Mouse (Mus musculus): ENCODE results near the gene Txndc5.

Gene Txndc5

DNA sequence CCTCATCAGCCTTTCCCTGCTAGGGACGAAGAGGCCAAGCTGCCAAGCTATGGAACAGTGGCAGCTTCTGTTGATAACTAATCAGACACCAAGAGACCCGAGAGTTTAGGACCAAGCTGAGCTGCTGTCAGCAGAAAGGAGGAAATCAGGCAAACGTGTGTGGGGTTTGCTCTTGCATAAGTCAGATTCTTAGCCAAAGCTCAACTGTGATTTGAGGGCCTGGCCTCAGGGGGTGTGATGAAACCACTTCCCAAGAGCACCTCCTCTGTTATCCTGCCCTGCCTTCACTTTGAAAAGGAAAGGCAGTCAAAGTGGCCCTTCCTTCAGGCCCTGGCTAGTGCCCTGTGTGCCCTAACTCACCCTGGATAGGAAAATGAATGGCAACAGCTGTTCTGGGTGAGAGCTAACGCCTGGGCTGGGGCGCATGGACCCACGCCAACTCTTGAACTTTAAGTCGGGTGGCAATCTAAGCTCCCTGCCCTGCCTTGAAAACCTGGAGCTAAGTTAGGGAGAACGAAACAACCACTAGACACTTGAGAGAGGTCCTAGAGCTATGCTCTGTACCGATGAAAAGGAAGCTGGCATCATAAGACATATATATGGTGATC, at the start of gene Txndc5:
TSS of gene Txndc5 (minus strand) at position 138 of the 608 bp plus-strand sequence.
- no peak for DNase-seq (ENCODE audit: low read depth, low spot score)

DNA sequence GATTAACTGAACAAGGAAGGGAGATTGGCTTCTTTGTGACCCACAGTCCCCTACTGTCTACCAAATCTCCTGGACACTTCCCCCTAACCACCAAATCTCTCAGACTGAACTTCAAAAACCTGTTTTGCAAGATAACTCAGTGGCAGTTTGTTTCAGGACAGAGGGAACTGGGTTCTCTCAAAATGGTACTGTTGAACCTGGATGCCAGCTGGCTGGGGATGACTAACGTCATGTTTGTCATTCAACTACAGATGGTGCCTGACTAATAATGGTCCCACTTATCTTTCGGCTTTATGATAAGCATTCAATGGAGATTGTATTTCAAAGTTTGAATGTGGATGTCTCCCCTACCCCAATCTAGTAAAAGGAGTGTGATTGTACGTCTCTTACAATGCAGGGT, 46.0 kb upstream of the Txndc5 start:
- DNase-seq (ENCODE audit: low read depth, low spot score), result no peak

DNA sequence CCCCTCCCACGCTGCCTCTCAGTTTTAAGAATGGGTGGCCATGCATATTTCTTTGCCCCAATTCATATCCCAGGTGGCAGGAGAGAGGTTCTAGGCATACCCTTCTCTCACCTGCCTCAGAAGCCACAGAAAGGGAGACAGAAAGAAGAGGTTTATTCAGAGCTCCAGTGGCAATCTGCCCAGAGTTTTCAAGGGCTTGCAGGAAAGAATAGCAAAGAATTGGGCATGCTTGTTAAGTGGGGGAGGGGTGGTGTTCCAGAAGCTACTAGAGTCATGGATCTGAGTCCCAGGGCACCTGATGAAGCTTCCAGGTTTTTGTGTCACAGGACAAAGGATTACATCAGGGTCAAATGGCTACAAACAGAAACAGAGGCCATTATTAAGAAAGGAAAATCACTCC, 44.7 kb upstream of the Txndc5 start:
- DNase-seq (ENCODE audit: low read depth, low spot score), result no peak

DNA sequence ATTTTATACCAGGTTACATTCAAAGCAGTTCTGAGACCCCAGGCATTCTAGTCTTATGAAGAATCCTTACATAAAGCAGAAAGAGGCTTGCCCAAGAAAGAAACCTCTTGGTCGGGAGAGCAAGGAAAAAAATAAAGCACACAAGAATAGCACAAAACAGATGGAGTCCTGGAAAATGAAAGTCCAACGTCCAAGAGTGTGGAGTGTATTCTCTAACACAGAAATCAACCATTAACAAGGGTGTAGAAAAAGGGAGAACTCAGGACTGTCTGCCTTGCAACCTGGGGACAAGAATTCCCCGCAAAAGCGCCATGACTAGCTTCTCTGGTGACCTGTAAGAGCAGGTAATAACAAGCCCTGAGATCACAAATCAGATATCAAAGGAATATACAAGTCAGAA, 36.6 kb upstream of the Txndc5 start:
- DNase-seq (ENCODE audit: low read depth, low spot score), result no peak

DNA sequence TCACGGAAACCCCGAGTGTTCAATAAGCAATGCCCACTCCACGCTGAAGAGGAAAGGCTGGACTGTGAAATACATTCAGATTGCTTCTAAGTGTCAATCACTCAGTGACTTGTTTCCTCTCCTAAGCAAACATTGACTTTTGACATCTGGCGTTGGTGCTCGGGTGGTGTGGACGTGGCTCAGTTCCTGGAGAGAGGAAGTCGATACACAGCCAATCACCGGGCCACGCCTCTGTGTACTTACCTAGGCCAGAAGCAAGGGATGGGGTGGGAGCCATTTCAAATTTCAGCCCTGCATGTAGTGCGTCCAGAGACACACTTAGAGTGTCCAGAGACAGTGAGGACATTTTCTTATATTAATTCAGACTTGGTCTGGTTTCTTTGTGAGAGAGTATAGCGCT, 26.0 kb upstream of the Txndc5 start:
- no peak for DNase-seq (ENCODE audit: low read depth, low spot score)

DNA sequence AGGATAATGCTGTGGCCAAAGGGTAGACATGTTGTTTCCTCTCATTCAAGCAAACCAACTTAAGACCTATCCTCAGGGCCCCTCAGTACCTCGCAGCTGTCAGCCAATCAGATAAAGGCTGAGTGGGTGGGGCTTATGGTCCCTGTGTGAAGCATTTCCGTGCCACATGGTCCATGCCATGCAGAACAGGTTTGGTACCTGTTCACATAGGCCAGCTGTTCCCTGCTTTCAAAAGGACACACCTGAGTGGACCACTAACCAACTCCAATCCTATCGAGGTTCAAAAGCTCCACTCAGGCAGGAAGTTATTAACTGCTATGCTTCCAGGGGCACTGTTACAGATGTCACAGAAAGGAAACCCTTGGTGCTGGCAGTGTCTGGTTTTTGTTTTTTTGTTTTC, 25.6 kb upstream of the Txndc5 start:
- DNase-seq (ENCODE audit: low read depth, low spot score), result no peak

DNA sequence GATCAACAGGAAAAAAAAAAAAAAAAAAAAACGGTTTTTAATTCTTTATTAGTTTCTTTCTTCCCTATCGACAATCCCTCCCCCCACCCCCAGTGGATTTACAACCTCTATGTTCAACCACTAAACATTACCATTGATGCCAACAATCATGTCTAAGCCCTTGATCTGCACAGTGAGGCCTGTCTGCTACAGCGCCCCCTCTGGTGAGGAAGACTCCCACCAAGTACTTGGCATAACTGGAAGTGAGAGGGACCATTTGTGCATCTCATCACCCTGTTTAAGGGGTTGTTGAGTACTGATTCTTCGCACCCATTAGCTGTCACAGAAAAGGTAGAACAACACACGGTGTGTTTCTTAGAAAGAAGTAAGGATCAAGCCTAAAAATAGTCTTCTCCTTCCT, 20.1 kb upstream of the Txndc5 start:
- DNase-seq (ENCODE audit: low read depth, low spot score), result no peak

DNA sequence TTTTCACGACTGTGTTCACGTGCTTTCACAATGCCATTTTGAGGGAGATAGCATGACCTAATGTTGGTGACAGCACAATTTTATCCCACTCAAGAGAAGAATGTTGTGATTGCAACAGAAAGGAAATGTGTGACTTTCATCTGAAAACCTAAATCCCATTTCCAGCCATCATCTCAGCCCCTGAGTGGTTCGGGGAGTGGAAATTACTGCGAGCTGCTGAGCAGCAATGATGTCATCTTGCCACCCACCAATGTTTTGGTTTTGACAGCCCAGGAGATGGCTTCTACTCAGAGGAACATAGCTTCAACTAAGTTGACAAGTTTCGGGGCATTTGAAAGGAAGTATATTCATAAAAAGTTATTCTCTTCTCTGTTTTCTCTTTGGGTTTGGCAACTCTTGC, 19.1 kb upstream of the Txndc5 start:
- no peak for DNase-seq (ENCODE audit: low read depth, low spot score)

DNA sequence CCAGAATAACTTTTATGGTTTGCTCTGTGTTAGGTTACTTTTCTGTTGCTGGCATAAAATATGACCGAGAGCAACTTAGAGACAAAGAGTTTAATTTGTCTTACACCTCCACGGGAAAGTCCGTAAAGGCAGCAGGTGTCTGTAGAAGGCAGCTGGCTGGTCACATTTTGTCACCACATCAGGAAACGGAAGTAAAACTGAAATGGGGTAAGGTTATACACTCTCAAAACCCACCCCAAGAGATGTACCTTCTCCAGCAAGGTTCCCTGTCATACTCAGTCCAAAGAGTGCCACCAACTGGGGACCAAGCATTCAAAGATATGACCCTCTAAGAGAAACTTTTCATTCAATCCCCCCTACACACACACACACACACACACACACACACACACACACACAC, 18.1 kb upstream of the Txndc5 start:
- DNase-seq (ENCODE audit: low read depth, low spot score), result no peak

DNA sequence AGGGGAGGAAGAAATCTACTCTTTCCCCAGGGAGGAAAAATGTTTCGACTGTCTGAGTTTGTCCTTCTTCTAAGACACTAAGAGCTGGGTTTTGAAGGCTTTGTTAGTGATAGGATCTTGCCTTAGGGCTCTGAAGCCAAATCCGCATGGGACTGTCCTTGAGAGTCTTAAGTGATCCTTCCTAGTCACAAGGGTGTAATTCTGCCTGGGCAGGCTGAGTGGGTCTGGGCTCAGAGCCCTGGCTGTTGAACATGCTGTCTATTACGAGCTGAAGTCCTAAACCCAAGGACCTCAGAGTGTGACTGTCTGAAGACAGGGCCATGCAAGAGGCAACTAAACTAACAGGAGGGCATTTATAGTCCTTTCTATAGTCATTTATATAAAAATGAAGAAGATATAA, 16.8 kb upstream of the Txndc5 start:
- no peak for DNase-seq (ENCODE audit: low read depth, low spot score)

DNA sequence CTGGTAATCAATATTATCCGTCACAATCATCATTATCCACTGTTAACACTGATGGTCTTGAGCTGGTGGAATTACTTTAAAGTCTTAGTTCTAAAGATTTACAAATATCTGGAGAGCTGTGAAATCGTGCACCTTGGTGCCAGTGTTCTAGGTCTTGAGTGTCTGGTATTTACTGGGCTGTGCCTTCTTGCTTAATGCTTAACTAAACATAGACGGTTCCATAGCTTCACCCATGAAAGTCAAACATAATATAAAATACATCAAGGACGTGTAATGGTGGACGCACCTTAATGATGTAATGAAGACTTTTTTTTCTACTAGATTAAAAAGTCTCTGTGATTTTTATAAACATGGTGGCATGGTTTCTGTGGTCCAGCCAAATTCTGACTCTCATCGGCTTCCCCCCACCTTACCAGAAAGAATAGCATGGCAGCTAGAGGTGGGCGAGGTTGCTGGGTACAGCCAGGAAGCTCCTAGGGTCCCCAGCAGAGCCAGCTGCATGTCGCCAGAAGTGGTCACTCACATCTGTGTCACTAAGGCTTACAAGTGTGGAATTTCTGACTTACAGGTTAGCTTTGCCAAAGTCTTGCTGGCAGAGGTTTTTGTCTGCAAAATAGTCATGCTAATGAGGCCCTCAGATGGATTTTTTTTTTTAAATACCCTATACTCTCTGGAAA, 16.3 kb upstream of the Txndc5 start:
- no peak for DNase-seq (ENCODE audit: low read depth, low spot score)

DNA sequence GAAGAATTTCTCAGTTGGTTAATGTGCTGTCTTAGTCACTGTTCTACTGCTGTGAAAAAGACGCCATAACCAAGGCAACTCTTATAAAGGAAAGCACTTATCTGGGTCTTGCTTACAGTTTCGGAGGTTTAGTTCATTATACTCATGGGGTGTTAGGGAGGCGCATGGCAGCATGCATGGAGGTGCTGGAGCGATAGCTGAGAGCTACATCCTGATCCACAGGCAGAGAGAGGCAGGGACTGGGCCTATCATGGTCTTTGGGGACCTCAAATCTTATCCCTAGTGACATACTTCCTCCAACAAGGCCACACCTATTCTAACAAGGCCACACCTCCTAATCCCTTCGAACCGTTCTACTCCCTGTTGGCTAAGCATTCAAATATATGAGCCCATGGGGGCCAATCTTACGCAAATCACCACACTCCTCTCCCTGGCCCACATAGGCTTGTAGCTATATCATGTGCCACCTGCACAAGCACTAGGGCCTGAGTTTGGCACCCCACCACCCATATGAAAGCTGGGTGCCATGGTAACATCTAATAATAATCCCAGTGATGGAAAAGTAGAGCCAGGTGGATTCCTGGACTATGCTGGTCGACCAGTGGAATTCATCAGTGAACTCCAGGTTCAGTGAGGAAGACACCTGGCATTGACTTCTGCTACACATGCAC, 15.0 kb upstream of the Txndc5 start:
- no peak for DNase-seq (ENCODE audit: low read depth, low spot score)

DNA sequence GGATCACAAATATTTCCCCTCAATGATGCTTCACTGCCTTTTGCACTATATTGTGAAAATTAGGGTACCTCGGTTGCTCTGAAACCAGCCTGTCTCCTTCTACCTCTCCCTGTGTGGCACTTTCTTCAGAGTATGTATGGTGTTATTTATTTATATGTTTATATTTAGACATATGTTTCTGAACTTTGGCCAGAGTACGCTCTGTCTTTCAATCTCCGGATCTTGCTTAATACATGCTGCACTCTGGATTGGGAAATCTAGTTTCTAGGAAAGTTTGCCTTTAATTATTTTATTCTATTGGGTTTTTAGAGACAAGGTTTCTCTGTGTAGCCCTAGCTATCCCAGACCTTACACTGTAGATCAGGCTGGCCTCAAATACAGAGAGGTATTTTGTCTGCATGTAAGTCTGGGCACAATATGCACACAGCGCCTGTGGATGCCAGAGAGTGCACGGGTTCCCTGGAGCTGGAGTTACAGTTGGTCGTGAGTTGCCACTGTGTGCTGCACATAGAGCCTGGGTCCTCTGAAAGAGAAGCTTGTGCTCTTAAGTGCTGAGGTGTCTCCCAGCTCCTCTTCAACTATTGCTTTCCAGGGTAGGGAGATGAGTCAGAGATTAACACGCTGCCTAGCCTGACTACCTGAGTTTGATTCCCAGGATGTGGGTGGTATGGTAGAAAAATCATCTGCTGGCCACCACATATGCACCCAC, 10.7 kb upstream of the Txndc5 start:
- no peak for DNase-seq (ENCODE audit: low read depth, low spot score)

DNA sequence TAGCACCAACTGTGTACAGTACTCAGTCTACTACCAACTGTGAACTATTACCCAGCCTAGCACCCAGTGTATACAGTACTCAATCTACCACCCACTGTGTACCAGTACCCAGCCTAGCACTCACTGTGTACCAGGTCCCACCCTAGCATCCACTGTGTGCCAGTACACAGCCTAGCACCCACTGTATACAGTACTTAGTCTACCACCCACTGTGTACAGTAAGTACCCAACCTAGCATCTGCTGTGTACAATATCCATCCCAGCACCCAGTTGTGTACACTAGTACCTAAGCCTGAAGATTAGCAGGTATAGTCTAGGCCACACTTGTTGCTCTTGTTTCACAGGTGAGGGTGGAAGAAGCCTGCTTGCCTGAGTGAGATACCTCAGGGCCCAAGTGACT, 8.9 kb upstream of the Txndc5 start:
- no peak for DNase-seq (ENCODE audit: low read depth, low spot score)

DNA sequence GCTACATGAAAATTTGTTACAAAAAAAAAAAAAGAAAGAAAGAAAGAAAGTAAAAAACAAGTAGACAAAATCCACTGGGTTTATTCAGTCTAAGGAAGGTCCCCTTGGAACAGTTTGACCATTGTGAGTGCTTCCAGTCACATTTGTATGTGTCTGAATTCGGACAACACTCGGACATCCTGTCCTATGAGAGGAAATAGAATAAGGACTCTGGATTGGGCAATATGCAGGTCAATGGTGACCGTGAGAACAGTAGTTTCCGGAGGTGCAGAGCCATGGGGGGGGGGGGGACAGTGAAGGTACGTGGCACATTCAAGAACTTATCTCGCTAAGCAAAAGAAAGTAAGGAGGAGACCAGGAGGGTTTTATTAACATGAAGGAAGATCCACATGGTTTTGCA, 6.1 kb upstream of the Txndc5 start:
- DNase-seq (ENCODE audit: low read depth, low spot score), result no peak

DNA sequence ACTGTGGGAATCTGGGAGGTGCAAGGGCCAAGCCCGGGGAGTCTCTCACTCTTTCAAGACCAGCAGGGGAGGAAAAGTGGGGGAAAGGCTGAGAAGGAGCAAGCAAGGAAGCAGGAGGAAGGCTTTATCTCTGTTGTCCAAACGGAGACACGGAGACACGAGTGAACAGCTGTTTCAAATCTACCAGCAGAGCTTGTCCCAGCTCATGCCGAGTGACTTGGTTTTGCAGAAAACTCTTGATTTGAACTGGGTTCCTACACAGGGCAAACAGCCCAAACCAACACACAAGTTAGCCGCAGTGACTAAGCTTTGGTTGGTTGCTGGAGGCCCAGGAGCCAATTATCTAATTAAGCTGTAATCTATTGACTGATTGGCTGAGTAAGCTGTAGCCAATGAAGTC, 5.4 kb upstream of the Txndc5 start:
- no peak for DNase-seq (ENCODE audit: low read depth, low spot score)

DNA sequence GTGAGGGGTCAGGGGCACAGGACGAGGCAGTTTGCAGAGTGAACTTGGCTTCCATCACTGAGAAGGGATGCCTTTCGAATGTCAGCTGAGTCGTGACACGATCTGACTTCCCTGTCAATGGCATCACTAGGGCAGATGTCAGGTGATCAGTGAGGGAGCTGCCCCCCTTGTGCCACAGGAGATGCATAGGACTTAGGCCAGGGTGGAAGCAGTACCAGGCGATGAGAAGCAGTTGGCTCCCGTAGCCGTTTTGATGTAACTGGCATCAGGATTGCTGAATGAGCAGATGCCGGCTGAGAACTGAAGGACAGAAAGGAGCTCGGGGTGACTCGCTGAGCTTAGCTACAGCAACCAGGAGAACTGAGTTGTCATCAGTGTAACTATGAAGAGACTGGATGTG, 4.8 kb upstream of the Txndc5 start:
- no peak for DNase-seq (ENCODE audit: low read depth, low spot score)

DNA sequence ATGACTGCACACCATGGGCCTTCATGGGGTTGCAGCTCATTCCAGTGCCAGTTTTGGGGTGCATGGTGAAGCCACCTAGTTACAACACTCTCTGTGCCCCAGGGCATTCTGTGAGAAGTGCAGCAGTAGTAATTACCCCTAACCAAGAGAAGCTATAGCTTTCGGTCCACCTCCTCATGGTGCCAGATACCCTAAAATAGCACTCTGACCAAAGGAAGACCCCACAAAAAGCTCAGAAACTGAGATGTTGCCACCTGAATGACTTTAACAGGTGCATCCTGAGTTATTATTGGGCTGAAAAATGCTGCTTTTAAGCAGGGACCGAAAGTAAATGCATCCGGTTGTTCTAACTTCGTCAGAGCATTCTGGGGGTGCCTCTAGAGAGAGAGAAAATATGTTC, 2.9 kb upstream of the Txndc5 start:
- no peak for DNase-seq (ENCODE audit: low read depth, low spot score)

DNA sequence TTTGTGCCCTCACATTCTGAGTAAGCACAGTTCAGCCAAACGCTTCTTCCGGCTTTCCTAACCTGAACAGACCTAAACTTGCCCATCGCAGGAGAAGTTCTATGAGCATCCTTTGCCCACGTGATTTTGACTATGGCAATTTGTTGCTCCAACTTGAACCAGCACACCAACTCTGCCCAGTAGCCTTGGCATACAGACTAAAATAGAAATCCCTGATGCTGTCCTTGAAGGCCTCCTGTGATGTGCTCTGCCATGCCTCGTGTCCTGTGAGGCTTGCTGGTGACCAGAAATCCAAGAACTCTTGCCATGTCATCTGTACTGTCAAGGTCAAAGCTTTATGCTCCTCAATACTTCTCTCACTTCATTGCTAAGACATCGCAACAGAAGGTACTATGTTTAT, 952 bp upstream of the Txndc5 start:
- DNase-seq (ENCODE audit: low read depth, low spot score), result no peak

DNA sequence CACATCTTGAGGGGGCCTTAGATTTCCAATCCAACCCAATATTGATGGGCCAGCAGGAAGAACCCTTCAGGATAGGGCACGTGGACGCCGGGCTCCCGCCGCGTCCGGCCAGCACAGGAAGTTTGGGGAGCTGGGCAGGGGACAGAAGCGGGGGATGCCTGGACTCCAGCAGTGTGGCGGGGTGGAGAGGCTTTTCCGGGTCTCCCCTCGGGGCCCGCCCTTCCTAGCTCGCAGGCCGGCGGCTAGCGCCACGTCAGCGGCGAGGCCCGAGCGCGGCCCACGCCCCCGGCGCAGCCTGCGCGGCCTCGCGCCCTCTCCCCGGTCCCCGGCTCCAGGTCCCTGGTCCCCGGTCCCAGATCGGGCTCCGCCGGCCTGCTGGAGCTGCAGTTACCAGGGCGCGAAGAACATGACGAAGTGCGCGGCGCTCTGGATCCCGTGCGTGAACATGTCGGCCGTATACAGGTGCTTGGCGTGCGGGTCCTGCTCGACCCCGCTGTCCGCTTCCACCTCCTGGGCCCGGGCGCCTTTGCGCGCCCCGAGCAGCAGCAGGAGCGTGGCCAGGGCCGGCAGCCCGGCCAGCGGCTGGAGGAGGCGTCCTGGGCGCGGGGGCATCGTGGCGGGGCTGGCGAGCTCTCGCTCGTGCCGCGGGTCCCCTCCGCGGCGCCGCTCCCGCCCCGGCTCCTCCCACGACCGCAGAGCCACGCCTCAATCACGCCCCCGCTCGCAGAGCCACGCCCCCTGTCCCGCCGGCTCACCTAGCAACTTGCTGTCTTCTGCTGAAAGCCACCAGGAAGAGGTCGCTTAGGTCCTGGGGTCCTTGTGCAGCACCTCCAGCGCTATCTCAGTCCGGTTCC, 600 bp downstream of the Txndc5 start:
- DNase-seq (ENCODE audit: low read depth, low spot score), result no peak

DNA sequence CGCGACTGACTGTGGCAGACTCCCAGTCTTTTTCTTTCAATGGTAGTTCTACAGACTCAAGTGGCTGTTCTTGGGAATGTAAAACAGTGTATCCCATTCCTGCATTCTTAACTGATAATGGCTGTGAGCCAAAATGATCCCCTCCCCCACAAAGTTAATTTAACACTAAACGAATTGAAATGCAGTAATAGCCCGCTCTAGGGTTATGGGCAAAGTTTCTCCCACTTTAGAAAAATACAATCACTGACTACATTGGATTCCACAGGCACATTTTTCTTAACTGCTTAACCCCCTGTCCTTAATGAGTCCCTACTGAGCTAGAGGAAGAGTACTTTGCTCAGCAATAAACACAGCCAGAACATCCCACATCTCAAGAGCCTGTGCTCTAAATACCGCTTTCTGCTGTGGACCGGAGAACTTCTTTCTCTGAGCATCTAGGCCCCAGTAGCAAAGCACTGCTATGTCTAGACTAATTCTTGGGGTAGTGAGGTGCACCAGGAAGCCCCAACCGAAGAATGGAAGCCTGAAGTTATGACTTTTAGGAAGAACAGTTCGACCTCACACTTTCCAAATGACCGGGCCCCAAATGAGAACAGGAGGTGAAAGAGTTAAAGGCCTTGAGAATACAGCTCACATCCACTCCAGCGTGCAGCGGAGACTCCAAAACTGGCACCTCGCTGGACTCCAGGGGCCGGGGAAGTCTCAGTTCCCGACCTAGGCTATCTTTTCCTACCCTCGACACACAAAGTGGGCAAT, 1.4 kb downstream of the Txndc5 start:
- DNase-seq (ENCODE audit: low read depth, low spot score), result no peak

Data from brain, embryonic 18.5 days (tissue).